Mouse (Mus musculus): ENCODE data around the gene Gltp. TPM values are rescaled to one million over a fixed set of nuclear protein-coding genes. Genes with fewer than 3 reads are reported as not detected.
A peak's percentile ranks its signal among the peaks of the same experiment; 100 is the strongest.

The Gltp gene
- polyA plus RNA-seq, 1 experiment = not detected

DNA sequence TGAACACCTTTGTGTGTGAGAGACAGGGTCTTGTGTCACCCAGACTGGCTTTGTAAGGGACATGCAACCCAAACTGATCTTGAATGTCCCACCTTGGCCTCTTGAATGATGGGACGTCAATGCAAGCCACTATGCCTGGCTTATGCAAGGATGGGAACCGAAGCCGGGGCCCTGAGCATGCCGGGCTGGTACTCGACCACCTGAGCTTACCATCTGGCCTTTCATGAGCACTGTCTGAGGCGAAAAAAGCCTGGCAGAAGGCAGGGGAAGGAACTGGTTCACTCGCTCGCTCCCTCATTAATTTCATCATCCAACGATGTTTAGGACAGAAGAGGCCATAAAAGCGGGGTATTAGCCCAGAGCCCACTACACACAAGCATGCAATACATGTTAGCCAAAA, 50.0 kb downstream of the Gltp start:
- peaks cover 6% of the 10 kb centered on the region for H3K4me1 ChIP-seq (ENCODE audit: control insufficient read depth, insufficient read depth, low read length)
- H3K27ac ChIP-seq (ENCODE audit: insufficient read depth, low read depth, low read length) = no peak overlapping the region
- H3K4me3 ChIP-seq (ENCODE audit: insufficient read depth, low read depth, low read length) = no peak overlapping the region
- 87% methylated on average over 10 of the region's 10 CpGs for WGBS
- TF ChIP-seq CTCF (IDR thresholded peaks at IDR 0.05; ENCODE audit: insufficient read depth, low read depth, low read length) (no peak), POLR2A (IDR thresholded peaks at IDR 0.05; ENCODE audit: insufficient read depth, low read depth, low read length) (no peak)

DNA sequence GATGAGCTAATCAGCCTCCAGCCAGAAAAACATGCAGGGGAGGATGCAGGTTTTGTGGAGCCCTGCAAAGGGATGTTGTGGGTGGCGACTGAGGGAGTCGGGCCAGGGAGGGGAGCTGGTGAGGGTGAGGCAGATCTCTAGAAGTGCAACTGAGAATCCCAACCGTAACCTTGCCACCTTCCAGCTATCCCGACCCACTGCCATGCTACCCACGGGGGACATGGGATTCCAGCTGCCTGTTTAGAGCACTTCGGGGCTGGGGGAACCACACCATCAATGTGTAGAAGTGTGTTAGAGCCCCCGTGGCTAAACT, 51.2 kb downstream of the Gltp start:
- 24% methylated on average over 7 of the region's 7 CpGs for WGBS
- H3K4me3 ChIP-seq (ENCODE audit: insufficient read depth, low read depth, low read length) = no peak overlapping the region; the same call in 1 of the 2 replicates
- TF ChIP-seq CTCF (IDR thresholded peaks at IDR 0.05; ENCODE audit: insufficient read depth, low read depth, low read length) (no peak), POLR2A (IDR thresholded peaks at IDR 0.05; ENCODE audit: insufficient read depth, low read depth, low read length) (no peak)
- H3K27ac ChIP-seq (ENCODE audit: insufficient read depth, low read depth, low read length) = no peak overlapping the region
- H3K4me1 ChIP-seq (ENCODE audit: control insufficient read depth, insufficient read depth, low read length) = peaks cover 6% of the 10 kb centered on the region

DNA sequence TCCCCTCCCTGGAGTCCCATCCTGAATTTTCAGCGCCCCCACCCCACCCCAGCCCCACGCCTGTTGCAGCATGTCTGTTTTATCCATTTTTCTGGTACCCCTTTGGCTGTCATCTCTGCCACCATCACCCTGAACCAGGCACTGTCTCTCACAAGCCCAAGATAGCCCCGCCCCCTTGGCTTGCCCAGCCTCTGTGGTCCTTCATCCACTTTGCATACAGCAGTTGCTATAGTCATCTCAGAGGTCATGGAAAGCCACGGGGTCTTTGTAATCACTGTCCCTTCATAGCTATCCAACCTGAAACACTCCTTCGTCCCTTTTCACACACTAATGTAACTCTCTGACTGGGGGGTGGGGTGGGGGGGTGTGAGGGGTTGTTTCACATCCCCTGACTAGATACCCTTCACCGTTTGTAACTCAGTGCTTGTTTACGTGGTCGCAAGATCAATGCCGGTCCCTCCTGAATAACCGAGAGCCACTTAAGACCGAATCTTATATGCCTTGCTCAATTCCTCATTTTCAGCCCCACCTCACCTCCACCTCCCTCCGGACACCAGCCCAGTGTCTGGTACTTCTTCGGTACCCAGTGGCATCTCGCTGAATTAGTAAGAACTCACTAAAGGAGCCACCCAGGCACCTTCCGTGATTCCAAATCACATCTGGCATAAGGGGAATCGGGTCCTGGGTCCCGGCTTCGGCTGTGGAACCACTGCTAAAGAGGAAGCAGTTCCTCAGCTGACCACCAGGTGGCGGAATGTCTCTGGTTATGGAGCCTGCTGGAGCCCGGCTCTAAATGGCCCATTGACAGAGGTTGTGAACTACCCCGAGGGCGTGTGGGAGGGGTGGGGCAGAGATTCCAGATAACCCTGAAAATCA, 51.8 kb downstream of the Gltp start:
- no peak overlapping the region for H3K27ac ChIP-seq (ENCODE audit: insufficient read depth, low read depth, low read length)
- H3K4me3 ChIP-seq (ENCODE audit: insufficient read depth, low read depth, low read length) = peak overlapping the region; percentile 7; the same call in 1 of the 2 replicates
- 9% methylated on average over 22 of the region's 22 CpGs for WGBS
- TF ChIP-seq CTCF (IDR thresholded peaks at IDR 0.05; ENCODE audit: insufficient read depth, low read depth, low read length) = peak; percentile 87
- TF ChIP-seq POLR2A (IDR thresholded peaks at IDR 0.05; ENCODE audit: insufficient read depth, low read depth, low read length) = no peak
- H3K4me1 ChIP-seq (ENCODE audit: control insufficient read depth, insufficient read depth, low read length) = peaks cover 6% of the 10 kb centered on the region

DNA sequence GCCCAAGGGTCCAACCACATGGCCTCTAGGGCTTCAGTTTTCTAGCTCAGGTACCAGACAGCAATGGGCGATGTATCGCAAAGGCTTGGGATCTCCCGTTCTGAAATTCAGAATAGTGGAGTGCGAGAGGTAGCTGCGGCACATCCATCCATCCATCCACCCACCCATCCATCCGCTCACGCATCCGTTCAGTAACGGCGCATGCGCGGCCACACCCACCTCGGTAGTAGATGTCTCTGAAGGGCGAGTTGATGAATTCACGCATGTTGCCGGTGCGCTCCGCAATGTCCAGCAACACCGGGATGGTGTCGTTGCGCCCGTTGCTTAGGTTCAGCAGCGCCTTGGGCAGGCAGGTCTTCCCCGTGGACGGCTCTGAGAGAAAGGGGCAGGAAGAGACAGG, 54.7 kb downstream of the Gltp start:
- TF ChIP-seq POLR2A (IDR thresholded peaks at IDR 0.05; ENCODE audit: insufficient read depth, low read depth, low read length) = no peak
- TF ChIP-seq CTCF (IDR thresholded peaks at IDR 0.05; ENCODE audit: insufficient read depth, low read depth, low read length) = no peak
- no peak overlapping the region for H3K4me3 ChIP-seq (ENCODE audit: insufficient read depth, low read depth, low read length)
- peaks cover 6% of the 10 kb centered on the region for H3K4me1 ChIP-seq (ENCODE audit: control insufficient read depth, insufficient read depth, low read length)
- 90% methylated on average over 25 of the region's 25 CpGs for WGBS
- H3K27ac ChIP-seq (ENCODE audit: insufficient read depth, low read depth, low read length) = no peak overlapping the region

DNA sequence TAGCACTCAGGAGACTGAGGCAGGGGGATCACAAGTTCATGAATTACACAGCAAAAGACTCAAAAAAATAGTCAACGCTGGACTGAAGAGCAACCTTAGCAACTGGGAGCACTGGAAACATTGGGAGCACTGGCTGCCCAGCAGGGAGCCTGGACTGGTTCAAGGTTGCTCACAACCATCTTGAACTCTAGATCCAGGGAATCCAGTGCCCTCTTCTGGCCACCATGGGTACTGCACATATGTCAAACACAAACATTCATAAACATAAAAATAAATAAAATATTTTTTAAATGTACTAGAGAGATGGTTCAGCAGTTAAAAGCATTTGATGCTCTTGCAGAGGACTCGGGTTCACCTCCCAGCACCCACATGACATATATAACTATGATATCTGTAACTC, 59.4 kb downstream of the Gltp start:
- H3K4me1 ChIP-seq (ENCODE audit: control insufficient read depth, insufficient read depth, low read length) = no peaks in the 10 kb centered on the region
- TF ChIP-seq POLR2A (IDR thresholded peaks at IDR 0.05; ENCODE audit: insufficient read depth, low read depth, low read length) (no peak), CTCF (IDR thresholded peaks at IDR 0.05; ENCODE audit: insufficient read depth, low read depth, low read length) (no peak)
- no peak overlapping the region for H3K27ac ChIP-seq (ENCODE audit: insufficient read depth, low read depth, low read length)
- no peak overlapping the region for H3K4me3 ChIP-seq (ENCODE audit: insufficient read depth, low read depth, low read length)
- 52% methylated on average over 2 of the region's 2 CpGs for WGBS

DNA sequence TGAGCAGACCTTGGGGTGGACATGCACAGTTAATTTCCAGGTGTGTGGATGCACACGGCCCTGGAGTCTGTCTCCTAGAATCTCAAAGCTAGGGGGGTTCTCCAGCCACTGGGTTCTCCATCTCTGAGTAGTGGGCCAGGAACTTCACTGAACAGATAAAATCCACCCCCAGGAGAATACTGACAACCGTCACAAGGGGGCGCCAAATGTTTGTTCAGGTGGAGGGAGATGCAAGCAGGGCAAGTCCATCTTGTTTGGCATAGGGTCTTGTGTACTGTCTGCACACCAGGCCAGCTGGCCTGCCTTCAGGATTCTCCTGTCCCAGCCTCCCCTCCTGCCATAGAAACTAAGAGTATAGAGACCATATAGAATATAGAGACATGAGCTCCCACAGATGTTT, 65.2 kb downstream of the Gltp start:
- no peak overlapping the region for H3K27ac ChIP-seq (ENCODE audit: insufficient read depth, low read depth, low read length)
- 29% methylated on average over 3 of the region's 3 CpGs for WGBS
- TF ChIP-seq POLR2A (IDR thresholded peaks at IDR 0.05; ENCODE audit: insufficient read depth, low read depth, low read length) (no peak), CTCF (IDR thresholded peaks at IDR 0.05; ENCODE audit: insufficient read depth, low read depth, low read length) (peak; percentile 11; the same call in 1 of the 2 replicates)
- no peak overlapping the region for H3K4me3 ChIP-seq (ENCODE audit: insufficient read depth, low read depth, low read length)
- no peaks in the 10 kb centered on the region for H3K4me1 ChIP-seq (ENCODE audit: control insufficient read depth, insufficient read depth, low read length)

DNA sequence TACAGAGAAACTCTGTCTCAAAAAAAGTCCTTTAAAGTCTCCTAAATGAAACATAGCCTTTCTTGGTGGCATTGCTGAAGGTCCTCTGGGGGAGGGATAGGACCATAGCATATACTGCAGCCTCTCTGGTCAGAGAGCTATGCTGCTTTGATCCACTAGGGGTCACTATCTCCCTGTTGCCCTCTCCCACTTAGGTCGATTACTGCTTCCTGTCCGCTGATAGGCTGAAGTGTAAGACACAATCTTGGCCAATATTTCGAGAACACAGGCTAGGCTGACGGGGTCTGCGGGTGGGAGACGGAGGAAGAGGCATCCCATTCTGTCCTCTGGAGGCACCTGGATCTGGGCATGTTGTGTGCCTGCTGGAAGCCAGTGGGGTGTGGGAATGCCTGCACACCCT, 70.5 kb downstream of the Gltp start:
- no peak overlapping the region for H3K27ac ChIP-seq (ENCODE audit: insufficient read depth, low read depth, low read length)
- no peak for TF ChIP-seq CTCF (IDR thresholded peaks at IDR 0.05; ENCODE audit: insufficient read depth, low read depth, low read length)
- TF ChIP-seq POLR2A (IDR thresholded peaks at IDR 0.05; ENCODE audit: insufficient read depth, low read depth, low read length) = no peak
- 55% methylated on average over 6 of the region's 6 CpGs for WGBS

More for the DNA sequence above, 70.5 kb downstream of the Gltp start:
- H3K4me1 ChIP-seq (ENCODE audit: control insufficient read depth, insufficient read depth, low read length) = no peaks in the 10 kb centered on the region
- H3K4me3 ChIP-seq (ENCODE audit: insufficient read depth, low read depth, low read length) = no peak overlapping the region

Other genes starting within 250 kb of the Gltp start
- not detected in 2 replicates for gene Mmab, start 246.9 kb downstream of the Gltp start, polyA plus RNA-seq (2012; ENCODE audit: insufficient read depth, insufficient read length, low replicate concordance, missing spikeins)
- not detected in 2 replicates for gene Mvk, start 246.7 kb downstream of the Gltp start, polyA plus RNA-seq (2012; ENCODE audit: insufficient read depth, insufficient read length, low replicate concordance, missing spikeins)
- not detected in 2 replicates for gene Fam222a, start 123.0 kb downstream of the Gltp start, polyA plus RNA-seq (2012; ENCODE audit: insufficient read depth, insufficient read length, low replicate concordance, missing spikeins)
- not detected in 2 replicates for gene Trpv4, start 32.6 kb downstream of the Gltp start, polyA plus RNA-seq (2012; ENCODE audit: insufficient read depth, insufficient read length, low replicate concordance, missing spikeins)
- not detected in 2 replicates for gene Tchp, start 16.8 kb upstream of the Gltp start, polyA plus RNA-seq (2012; ENCODE audit: insufficient read depth, insufficient read length, low replicate concordance, missing spikeins)
- not detected in 2 replicates for gene Ankrd13a, start 83.7 kb upstream of the Gltp start, polyA plus RNA-seq (2012; ENCODE audit: insufficient read depth, insufficient read length, low replicate concordance, missing spikeins)
- not detected in 2 replicates for gene Git2, start 84.5 kb upstream of the Gltp start, polyA plus RNA-seq (2012; ENCODE audit: insufficient read depth, insufficient read length, low replicate concordance, missing spikeins)
- gene 1500011B03Rik, start 132.5 kb upstream of the Gltp start, polyA plus RNA-seq (2012; ENCODE audit: insufficient read depth, insufficient read length, low replicate concordance, missing spikeins) = not detected in 2 replicates
- gene 4930519G04Rik, start 162.7 kb upstream of the Gltp start, polyA plus RNA-seq (2012; ENCODE audit: insufficient read depth, insufficient read length, low replicate concordance, missing spikeins) = not detected in 2 replicates
- not detected in 2 replicates for gene Gm9936, start 167.7 kb upstream of the Gltp start, polyA plus RNA-seq (2012; ENCODE audit: insufficient read depth, insufficient read length, low replicate concordance, missing spikeins)
- not detected in 2 replicates for gene Oasl2, start 206.0 kb upstream of the Gltp start, polyA plus RNA-seq (2012; ENCODE audit: insufficient read depth, insufficient read length, low replicate concordance, missing spikeins)
- not detected in 2 replicates for gene Oasl1, start 232.3 kb upstream of the Gltp start, polyA plus RNA-seq (2012; ENCODE audit: insufficient read depth, insufficient read length, low replicate concordance, missing spikeins)

Measured in olfactory bulb, adult 2 months (tissue).